Mouse (Mus musculus): ENCODE measurements around the gene Fry.
A peak's percentile ranks its signal among the peaks of the same experiment; 100 is the strongest.

Fry gene

GRCm38 (mm10) chr5:150270468-150270867 is 152.0 kb downstream of the Fry start:
- no peak for DNase-seq (ENCODE audit: extremely low read depth, low read depth)

- no peak for DNase-seq (ENCODE audit: extremely low read depth, low read depth)
Observed at GRCm38 (mm10) chr5:150272173-150272572, 153.7 kb downstream of the Fry start.

- no peak for DNase-seq (ENCODE audit: extremely low read depth, low read depth)
Observed at GRCm38 (mm10) chr5:150275314-150275713, 156.9 kb downstream of the Fry start.

- DNase-seq (ENCODE audit: extremely low read depth, low read depth) = no peak
Observed at GRCm38 (mm10) chr5:150276611-150277010, 158.2 kb downstream of the Fry start.

- DNase-seq (ENCODE audit: extremely low read depth, low read depth) = no peak
Observed at GRCm38 (mm10) chr5:150279387-150279786, 160.9 kb downstream of the Fry start.

GRCm38 (mm10) chr5:150281084-150281483 is 162.6 kb downstream of the Fry start:
- peak; percentile 2 for DNase-seq (ENCODE audit: extremely low read depth, low read depth)

GRCm38 (mm10) chr5:150282091-150282490 is 163.6 kb downstream of the Fry start:
- no peak for DNase-seq (ENCODE audit: extremely low read depth, low read depth)

- no peak for DNase-seq (ENCODE audit: extremely low read depth, low read depth)
Observed at GRCm38 (mm10) chr5:150287949-150288348, 169.5 kb downstream of the Fry start.

- no peak for DNase-seq (ENCODE audit: extremely low read depth, low read depth)
Observed at GRCm38 (mm10) chr5:150289611-150290010, 171.2 kb downstream of the Fry start.

- DNase-seq (ENCODE audit: extremely low read depth, low read depth) = no peak
Observed at GRCm38 (mm10) chr5:150290494-150291199, 172.2 kb downstream of the Fry start.

GRCm38 (mm10) chr5:150291216-150291615 is 172.8 kb downstream of the Fry start:
- DNase-seq (ENCODE audit: extremely low read depth, low read depth) = no peak

GRCm38 (mm10) chr5:150292186-150292585 is 173.7 kb downstream of the Fry start:
- no peak for DNase-seq (ENCODE audit: extremely low read depth, low read depth)

- no peak for DNase-seq (ENCODE audit: extremely low read depth, low read depth)
Observed at GRCm38 (mm10) chr5:150294306-150294705, 175.9 kb downstream of the Fry start.

GRCm38 (mm10) chr5:150295096-150295495 is 176.7 kb downstream of the Fry start:
- DNase-seq (ENCODE audit: extremely low read depth, low read depth) = no peak

GRCm38 (mm10) chr5:150298969-150299368 is 180.5 kb downstream of the Fry start:
- no peak for DNase-seq (ENCODE audit: extremely low read depth, low read depth)

- no peak for DNase-seq (ENCODE audit: extremely low read depth, low read depth)
Observed at GRCm38 (mm10) chr5:150302123-150302522, 183.7 kb downstream of the Fry start.

- DNase-seq (ENCODE audit: extremely low read depth, low read depth) = no peak
Observed at GRCm38 (mm10) chr5:150302996-150303395, 184.6 kb downstream of the Fry start.

GRCm38 (mm10) chr5:150306497-150306896 is 188.1 kb downstream of the Fry start:
- no peak for DNase-seq (ENCODE audit: extremely low read depth, low read depth)

- DNase-seq (ENCODE audit: extremely low read depth, low read depth) = no peak
Observed at GRCm38 (mm10) chr5:150313229-150313628, 194.8 kb downstream of the Fry start.

GRCm38 (mm10) chr5:150314582-150314981 is 196.1 kb downstream of the Fry start:
- no peak for DNase-seq (ENCODE audit: extremely low read depth, low read depth)

GRCm38 (mm10) chr5:150325411-150325810 is 207.0 kb downstream of the Fry start:
- no peak for DNase-seq (ENCODE audit: extremely low read depth, low read depth)

- no peak for DNase-seq (ENCODE audit: extremely low read depth, low read depth)
Observed at GRCm38 (mm10) chr5:150328686-150329085, 210.2 kb downstream of the Fry start.

- no peak for DNase-seq (ENCODE audit: extremely low read depth, low read depth)
Observed at GRCm38 (mm10) chr5:150331821-150332220, 213.4 kb downstream of the Fry start.

- DNase-seq (ENCODE audit: extremely low read depth, low read depth) = no peak
Observed at GRCm38 (mm10) chr5:150332810-150333209, 214.4 kb downstream of the Fry start.
